8 mouse cellular contexts compared by ENCODE assay signal in the genomic region with DNA sequence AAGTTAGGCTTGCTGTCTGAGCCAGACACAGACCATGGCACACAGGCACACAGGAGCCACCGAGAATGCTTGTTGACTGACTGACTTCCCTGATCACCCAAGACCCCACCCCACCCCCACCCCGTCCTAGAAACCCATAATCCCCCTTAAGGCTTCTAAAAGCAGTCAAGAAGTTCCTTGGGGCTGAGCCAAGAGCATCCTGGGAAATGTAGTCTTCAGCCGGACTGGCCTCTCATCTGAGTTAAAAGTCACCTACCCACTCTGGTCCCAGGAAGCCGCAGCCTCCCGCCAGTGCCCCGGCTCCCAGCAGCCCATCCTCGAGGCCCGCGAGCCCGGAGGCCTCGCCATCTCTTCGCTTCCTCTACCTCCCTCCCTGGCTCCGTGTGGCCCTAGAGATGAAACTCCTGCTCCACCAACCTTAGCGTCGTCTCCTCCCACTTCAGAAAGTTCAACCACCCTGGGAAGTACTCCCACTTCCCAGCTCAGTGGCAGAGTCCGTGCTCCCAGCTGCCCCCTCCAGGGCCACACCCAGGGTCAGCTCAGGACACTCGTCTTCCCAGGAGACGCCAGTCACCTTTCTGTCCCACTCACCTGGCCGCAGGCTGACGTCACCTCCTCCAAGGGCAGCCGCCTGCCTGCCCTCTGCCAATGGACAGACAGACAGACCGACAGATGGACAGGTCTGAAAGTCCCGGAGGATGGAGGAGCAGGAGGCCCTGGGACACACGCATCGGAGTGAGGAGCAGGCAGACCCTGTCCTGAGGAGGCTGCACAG. TPM values are rescaled to one million over a fixed set of nuclear protein-coding genes. Genes with fewer than 3 reads are reported as not detected.
DNase-seq lines count a peak whose midpoint lies in the region; ATAC-seq and TF ChIP-seq lines count a peak whose summit lies in the region.

No protein-coding gene starts in this region.

- H3K27ac ChIP-seq in liver, embryonic 12.5 days, result no peak overlapping the region
- H3K27ac ChIP-seq in hindbrain, embryonic 13.5 days, result no peak overlapping the region
- H3K27ac ChIP-seq in midbrain, postnatal 0 days (ENCODE audit: low read depth, low read length), result no peak overlapping the region

- H3K9me3 ChIP-seq in liver, embryonic 12.5 days (replicated peaks), result no peaks in the 10 kb centered on the region
- H3K9me3 ChIP-seq in hindbrain, embryonic 13.5 days, result no peaks in the 10 kb centered on the region
- H3K9me3 ChIP-seq in midbrain, postnatal 0 days (ENCODE audit: low read length), result no peaks in the 10 kb centered on the region

- TF ChIP-seq CTCF in midbrain, postnatal 0 days (IDR thresholded peaks at IDR 0.05), result no peak

- H3K4me3 ChIP-seq in liver, embryonic 12.5 days, result no peak overlapping the region
- H3K4me3 ChIP-seq in hindbrain, embryonic 13.5 days, result peak overlapping the region; percentile 81
- H3K4me3 ChIP-seq in midbrain, postnatal 0 days (ENCODE audit: low read depth, low read length), result peak overlapping the region; percentile 81

- ATAC-seq in liver, embryonic 12.5 days, result no peak
- ATAC-seq in hindbrain, embryonic 13.5 days (ENCODE audit: low FRiP score), result no peak
- no peak for ATAC-seq in midbrain, postnatal 0 days (ENCODE audit: low FRiP score)
- ATAC-seq in inflammation-experienced regulatory T-cells, adult 6 months, result no peak

- no peaks in the 10 kb centered on the region for H3K36me3 ChIP-seq in liver, embryonic 12.5 days
- no peaks in the 10 kb centered on the region for H3K36me3 ChIP-seq in hindbrain, embryonic 13.5 days
- 0 out of 2 replicates have a peak, but pooled peaks cover 3% of the 10 kb centered on the region for H3K36me3 ChIP-seq in midbrain, postnatal 0 days (ENCODE audit: insufficient read depth, low read length)

- peaks cover 63% of the 10 kb centered on the region for H3K4me1 ChIP-seq in liver, embryonic 12.5 days
- H3K4me1 ChIP-seq in hindbrain, embryonic 13.5 days (replicated peaks), result peaks cover 82% of the 10 kb centered on the region
- peaks cover 17% of the 10 kb centered on the region for H3K4me1 ChIP-seq in midbrain, postnatal 0 days (ENCODE audit: insufficient read depth, low read length)

- H3K27me3 ChIP-seq in liver, embryonic 12.5 days (replicated peaks), result peaks cover 66% of the 10 kb centered on the region
- H3K27me3 ChIP-seq in hindbrain, embryonic 13.5 days, result peaks cover 53% of the 10 kb centered on the region
- no peaks in the 10 kb centered on the region for H3K27me3 ChIP-seq in midbrain, postnatal 0 days (ENCODE audit: insufficient read depth, low read length)

- peak overlapping the region; percentile 13; the same call in 1 of the 2 replicates for H3K4me2 ChIP-seq in liver, embryonic 12.5 days
- H3K4me2 ChIP-seq in hindbrain, embryonic 13.5 days, result peak overlapping the region; percentile 78
- peak overlapping the region; percentile 81 for H3K4me2 ChIP-seq in midbrain, postnatal 0 days (ENCODE audit: low read depth, low read length, poor library complexity, severe bottlenecking)

- H3K9ac ChIP-seq in liver, embryonic 12.5 days, result no peak overlapping the region
- peak overlapping the region; percentile 96 for H3K9ac ChIP-seq in hindbrain, embryonic 13.5 days
- peak overlapping the region; percentile 91 for H3K9ac ChIP-seq in midbrain, postnatal 0 days (replicated peaks; ENCODE audit: low read length, poor library complexity, severe bottlenecking)

- 25% methylated on average over 25 of the region's 25 CpGs for WGBS in liver, embryonic 12.5 days (ENCODE audit: insufficient replicate concordance)
- 17% methylated on average over 25 of the region's 25 CpGs for WGBS in hindbrain, embryonic 13.5 days
- 20% methylated on average over 25 of the region's 25 CpGs for WGBS in midbrain, postnatal 0 days

- DNase-seq in adrenal gland, postnatal 10 days, result peak; percentile 22
- DNase-seq in adrenal gland, adult 18-20 months (ENCODE audit: low spot score in 2 of 2), result no peak
- no peak for DNase-seq in liver
- DNase-seq in midbrain, postnatal 0 days (ENCODE audit: low spot score), result no peak
- DNase-seq in layer of hippocampus, postnatal 36 days, result no peak

RNA-seq across cellular contexts. Expression of a gene that starts 2.1 kb away (rescaled TPM):
- 10 to 100 TPM; 13.3 to 14.9 TPM for total RNA-seq in adrenal gland, postnatal 10 days (2021)
- total RNA-seq in adrenal gland, adult 18-20 months (2021), result 1 to 10 TPM; 6.3 to 7.0 TPM
- polyA plus RNA-seq in liver, embryonic 12.5 days (2016; fragmentation: Nextera tagmentation; extraction: Ambion mirVana), result 1.5 and 1.7 TPM in 2 replicates
- polyA plus RNA-seq in hindbrain, embryonic 13.5 days (2015; fragmentation: Nextera tagmentation; extraction: Ambion mirVana), result 10.5 and 11.7 TPM in 2 replicates
- total RNA-seq in midbrain, postnatal 0 days (2014; rRNA removed), result 90.5 and 106 TPM in 2 replicates
- 15.6 and 17.4 TPM in 2 replicates for polyA plus RNA-seq in midbrain, postnatal 0 days (2015; fragmentation: Nextera tagmentation; extraction: Ambion mirVana)
- 100 to 1,000 TPM; 129 to 138 TPM for total RNA-seq in layer of hippocampus, postnatal 36 days (2021)
- under 1 TPM in 1 of 3 experiments, not detected in 2; 0.13 TPM for polyA plus RNA-seq in inflammation-experienced regulatory T-cells, adult 6 months (2017; shearing (Covaris generic))

RNA-seq across cellular contexts. Expression of a gene that starts 16.2 kb away (rescaled TPM):
- 10 to 100 TPM; 41.0 to 55.6 TPM for total RNA-seq in adrenal gland, postnatal 10 days (2021)
- 10 to 100 TPM; 21.2 to 57.7 TPM for total RNA-seq in adrenal gland, adult 18-20 months (2021)
- polyA plus RNA-seq in liver, embryonic 12.5 days (2016; fragmentation: Nextera tagmentation; extraction: Ambion mirVana), result 0.27 and 0.48 TPM in 2 replicates
- not detected in 2 replicates for polyA plus RNA-seq in hindbrain, embryonic 13.5 days (2015; fragmentation: Nextera tagmentation; extraction: Ambion mirVana)
- total RNA-seq in midbrain, postnatal 0 days (2014; rRNA removed), result 0.47 and 0.49 TPM in 2 replicates
- polyA plus RNA-seq in midbrain, postnatal 0 days (2015; fragmentation: Nextera tagmentation; extraction: Ambion mirVana), result 0.43 and 0.66 TPM in 2 replicates
- total RNA-seq in layer of hippocampus, postnatal 36 days (2021), result 1 to 10 TPM in 1 of 2 experiments, under 1 TPM in 1; 0.40 to 1.7 TPM
- polyA plus RNA-seq in inflammation-experienced regulatory T-cells, adult 6 months (2017; shearing (Covaris generic)), result not detected

RNA-seq across cellular contexts. Expression of a gene that starts 20.6 kb away (rescaled TPM):
- total RNA-seq in adrenal gland, postnatal 10 days (2021), result 100 to 1,000 TPM; 102 to 111 TPM
- 10 to 100 TPM; 53.7 to 67.4 TPM for total RNA-seq in adrenal gland, adult 18-20 months (2021)
- polyA plus RNA-seq in liver, embryonic 12.5 days (2016; fragmentation: Nextera tagmentation; extraction: Ambion mirVana), result 0.25 and 0.38 TPM in 2 replicates
- polyA plus RNA-seq in hindbrain, embryonic 13.5 days (2015; fragmentation: Nextera tagmentation; extraction: Ambion mirVana), result 0.83 and 1.0 TPM in 2 replicates
- 4.3 and 4.5 TPM in 2 replicates for total RNA-seq in midbrain, postnatal 0 days (2014; rRNA removed)
- polyA plus RNA-seq in midbrain, postnatal 0 days (2015; fragmentation: Nextera tagmentation; extraction: Ambion mirVana), result 4.8 and 5.9 TPM in 2 replicates
- under 1 TPM; 0.40 to 0.63 TPM for total RNA-seq in layer of hippocampus, postnatal 36 days (2021)
- under 1 TPM in 1 of 3 experiments, not detected in 2; 0.16 TPM for polyA plus RNA-seq in inflammation-experienced regulatory T-cells, adult 6 months (2017; shearing (Covaris generic))

RNA-seq across cellular contexts. Expression of a gene that starts 24.3 kb away (rescaled TPM):
- total RNA-seq in adrenal gland, postnatal 10 days (2021), result 10 to 100 TPM in 1 of 2 experiments, 1 to 10 TPM in 1; 9.5 to 11.0 TPM
- 1 to 10 TPM; 1.9 to 2.5 TPM for total RNA-seq in adrenal gland, adult 18-20 months (2021)
- polyA plus RNA-seq in liver, embryonic 12.5 days (2016; fragmentation: Nextera tagmentation; extraction: Ambion mirVana), result 3.7 TPM in 2 replicates
- 7.9 and 9.2 TPM in 2 replicates for polyA plus RNA-seq in hindbrain, embryonic 13.5 days (2015; fragmentation: Nextera tagmentation; extraction: Ambion mirVana)
- 15.1 and 17.9 TPM in 2 replicates for total RNA-seq in midbrain, postnatal 0 days (2014; rRNA removed)
- 8.4 and 9.9 TPM in 2 replicates for polyA plus RNA-seq in midbrain, postnatal 0 days (2015; fragmentation: Nextera tagmentation; extraction: Ambion mirVana)
- total RNA-seq in layer of hippocampus, postnatal 36 days (2021), result 1 to 10 TPM; 5.3 to 7.3 TPM
- 10 to 100 TPM; 29.8 to 39.7 (median 37.9) TPM for polyA plus RNA-seq in inflammation-experienced regulatory T-cells, adult 6 months (2017; shearing (Covaris generic))

RNA-seq across cellular contexts. Expression of a gene that starts 28.4 kb away (rescaled TPM):
- total RNA-seq in adrenal gland, postnatal 10 days (2021), result 10 to 100 TPM; 75.7 to 89.2 TPM
- total RNA-seq in adrenal gland, adult 18-20 months (2021), result 100 to 1,000 TPM in 1 of 2 experiments, 10 to 100 TPM in 1; 65.0 to 212 TPM
- polyA plus RNA-seq in liver, embryonic 12.5 days (2016; fragmentation: Nextera tagmentation; extraction: Ambion mirVana), result 0.05 and 0.06 TPM in 2 replicates
- polyA plus RNA-seq in hindbrain, embryonic 13.5 days (2015; fragmentation: Nextera tagmentation; extraction: Ambion mirVana), result 0.10 TPM in 2 replicates
- total RNA-seq in midbrain, postnatal 0 days (2014; rRNA removed), result 0.42 and 0.55 TPM in 2 replicates
- 0.04 and 0.05 TPM in 2 replicates for polyA plus RNA-seq in midbrain, postnatal 0 days (2015; fragmentation: Nextera tagmentation; extraction: Ambion mirVana)
- total RNA-seq in layer of hippocampus, postnatal 36 days (2021), result 1 to 10 TPM; 1.4 to 6.8 TPM
- polyA plus RNA-seq in inflammation-experienced regulatory T-cells, adult 6 months (2017; shearing (Covaris generic)), result under 1 TPM in 1 of 3 experiments, not detected in 2; 0.09 TPM

Comparison
In these comparisons a context has a peak if more than half of its experiments do, and no peak if none do; other contexts are left out.
1. H3K4me2 ChIP-seq: peak in every context shown above with its lines; median percentile 81 in midbrain, postnatal 0 days; 78 in hindbrain, embryonic 13.5 days; 13 in liver, embryonic 12.5 days.
2. RNA of a gene that starts 16.2 kb away (total RNA-seq): 21.2 to 57.7 TPM in adrenal gland, adult 18-20 months and 41.0 to 55.6 TPM in adrenal gland, postnatal 10 days; 0.40 to 1.7 TPM in layer of hippocampus, postnatal 36 days and 0.47 to 0.49 TPM in midbrain, postnatal 0 days; every median in the first group is over 4 times any median in the second.